Mouse (Mus musculus) erythroblast, embryonic 14.5 days (primary cell): ENCODE measurements at regions not wholly inside any gene's neighbourhood (a gene's known extent, or its start where the extent isn't known, plus 50 kb on each side); places are given as distances from the start of the nearest gene placed in this dataset.

Source experiments
- GATA1 ChIP-seq: IDR thresholded peaks from 2 replicates; pipeline ENCODE4 v1.6.1; 2012; ENCODE audit warnings: low read length, inconsistent platforms, mixed read lengths
- TAL1 ChIP-seq: IDR thresholded peaks from 3 replicates; pipeline ENCODE4 v1.6.1; 2012; ENCODE audit warnings: low read length, inconsistent platforms, mixed read lengths

GRCm38 (mm10) chr4:32174771-32175170 is 63.8 kb upstream of the Bach2 start:
- TF ChIP-seq TAL1 (no peak), GATA1 (no peak)
